Mouse (Mus musculus): ENCODE results near the gene Adamtsl5. TPM values are rescaled to one million over a fixed set of nuclear protein-coding genes. Genes with fewer than 3 reads are reported as not detected.

Adamtsl5 gene
- polyA plus RNA-seq, 1 experiment from 2014 or later: 1.1 TPM

GRCm38 (mm10) chr10:80312586-80313504 lies 35.4 kb downstream of the Adamtsl5 start:
- H3K9ac ChIP-seq: no peak overlapping the region
- ATAC-seq (ENCODE audit: low FRiP score, low read depth): no peak
- peaks cover 61% of the 10 kb centered on the region for H3K27me3 ChIP-seq (replicated peaks)
- H3K9me3 ChIP-seq: no peaks in the 10 kb centered on the region
- peaks cover 98% of the 10 kb centered on the region for H3K36me3 ChIP-seq
- 72% methylated on average over 54 of the region's 54 CpGs for WGBS
- peaks cover 35% of the 10 kb centered on the region for H3K4me1 ChIP-seq
- no peak overlapping the region for H3K4me3 ChIP-seq
- no peak overlapping the region for H3K27ac ChIP-seq
- no peak overlapping the region for H3K4me2 ChIP-seq (replicated peaks)

GRCm38 (mm10) chr10:80311560-80311959 lies 36.7 kb downstream of the Adamtsl5 start:
- H3K4me1 ChIP-seq: peaks cover 28% of the 10 kb centered on the region
- H3K9ac ChIP-seq: no peak overlapping the region
- H3K27me3 ChIP-seq (replicated peaks): peaks cover 59% of the 10 kb centered on the region
- peaks cover 98% of the 10 kb centered on the region for H3K36me3 ChIP-seq
- 86% methylated on average over 16 of the region's 16 CpGs for WGBS
- no peak for ATAC-seq (ENCODE audit: low FRiP score, low read depth)
- no peak overlapping the region for H3K27ac ChIP-seq
- H3K4me3 ChIP-seq: no peak overlapping the region
- H3K4me2 ChIP-seq (replicated peaks): no peak overlapping the region
- no peaks in the 10 kb centered on the region for H3K9me3 ChIP-seq

GRCm38 (mm10) chr10:80304862-80305261 lies 43.4 kb downstream of the Adamtsl5 start:
- H3K9me3 ChIP-seq: no peaks in the 10 kb centered on the region
- H3K36me3 ChIP-seq: peaks cover 71% of the 10 kb centered on the region
- H3K9ac ChIP-seq: 0 out of 2 replicates have a peak overlapping the region, but pooled peaks have one; percentile 6
- WGBS: 16% methylated on average over 25 of the region's 25 CpGs
- ATAC-seq (ENCODE audit: low FRiP score, low read depth): no peak
- H3K27me3 ChIP-seq (replicated peaks): peaks cover 16% of the 10 kb centered on the region
- no peak overlapping the region for H3K27ac ChIP-seq
- peak overlapping the region; percentile 42 for H3K4me2 ChIP-seq (replicated peaks)
- H3K4me1 ChIP-seq: peaks cover 35% of the 10 kb centered on the region
- H3K4me3 ChIP-seq: no peak overlapping the region

- Histone ChIP-seq H3K9me3 (no peaks in the 10 kb centered on the region), H3K27me3 (replicated peaks) (peaks cover 17% of the 10 kb centered on the region), H3K4me2 (replicated peaks) (peak overlapping the region; percentile 42), H3K4me1 (peaks cover 39% of the 10 kb centered on the region), H3K27ac (no peak overlapping the region), H3K9ac (0 out of 2 replicates have a peak overlapping the region, but pooled peaks have one; percentile 6), H3K4me3 (peak overlapping the region; percentile 7; the same call in 1 of the 2 replicates), H3K36me3 (peaks cover 68% of the 10 kb centered on the region)
- no peak for ATAC-seq (ENCODE audit: low FRiP score, low read depth)
- WGBS: 20% methylated on average over 12 of the region's 12 CpGs
Measured at GRCm38 (mm10) chr10:80304458-80304857, 43.8 kb downstream of the Adamtsl5 start.

GRCm38 (mm10) chr10:80302471-80302881 lies 45.7 kb downstream of the Adamtsl5 start:
- peaks cover 52% of the 10 kb centered on the region for H3K4me1 ChIP-seq
- H3K9ac ChIP-seq: peak overlapping the region; percentile 95
- no peaks in the 10 kb centered on the region for H3K9me3 ChIP-seq
- peaks cover 23% of the 10 kb centered on the region for H3K27me3 ChIP-seq (replicated peaks)
- H3K4me2 ChIP-seq (replicated peaks): peak overlapping the region; percentile 86
- H3K27ac ChIP-seq: no peak overlapping the region
- H3K4me3 ChIP-seq: peak overlapping the region; percentile 67
- 12% methylated on average over 9 of the region's 9 CpGs for WGBS
- no peak for ATAC-seq (ENCODE audit: low FRiP score, low read depth)
- peaks cover 48% of the 10 kb centered on the region for H3K36me3 ChIP-seq

GRCm38 (mm10) chr10:80302082-80302355 lies 46.2 kb downstream of the Adamtsl5 start:
- Histone ChIP-seq H3K9me3 (no peaks in the 10 kb centered on the region), H3K4me1 (peaks cover 57% of the 10 kb centered on the region), H3K9ac (peak overlapping the region; percentile 95), H3K36me3 (peaks cover 43% of the 10 kb centered on the region), H3K27me3 (replicated peaks) (peaks cover 23% of the 10 kb centered on the region), H3K4me2 (replicated peaks) (peak overlapping the region; percentile 86), H3K4me3 (peak overlapping the region; percentile 67), H3K27ac (no peak overlapping the region)
- 52% methylated on average over 5 of the region's 5 CpGs for WGBS
- no peak for ATAC-seq (ENCODE audit: low FRiP score, low read depth)

- no peak for ATAC-seq (ENCODE audit: low FRiP score, low read depth)
- peak overlapping the region; percentile 67 for H3K4me3 ChIP-seq
- H3K27me3 ChIP-seq (replicated peaks): peaks cover 23% of the 10 kb centered on the region
- H3K4me2 ChIP-seq (replicated peaks): peak overlapping the region; percentile 86
- peaks cover 62% of the 10 kb centered on the region for H3K4me1 ChIP-seq
- peak overlapping the region; percentile 95 for H3K9ac ChIP-seq
- peaks cover 38% of the 10 kb centered on the region for H3K36me3 ChIP-seq
- WGBS: 70% methylated on average over 10 of the region's 10 CpGs
- H3K9me3 ChIP-seq: no peaks in the 10 kb centered on the region
- peak overlapping the region; percentile 89 for H3K27ac ChIP-seq
Measured at GRCm38 (mm10) chr10:80301256-80302081, 46.7 kb downstream of the Adamtsl5 start.

GRCm38 (mm10) chr10:80300672-80301181 lies 47.5 kb downstream of the Adamtsl5 start:
- Histone ChIP-seq H3K27me3 (replicated peaks) (peaks cover 17% of the 10 kb centered on the region; the same call in 1 of the 2 replicates), H3K27ac (peak overlapping the region; percentile 89), H3K4me1 (peaks cover 69% of the 10 kb centered on the region), H3K4me2 (replicated peaks) (peak overlapping the region; percentile 86), H3K36me3 (peaks cover 31% of the 10 kb centered on the region), H3K9ac (peak overlapping the region; percentile 95), H3K4me3 (peak overlapping the region; percentile 67), H3K9me3 (no peaks in the 10 kb centered on the region)
- 6% methylated on average over 11 of the region's 11 CpGs for WGBS
- peak; percentile 75 for ATAC-seq (ENCODE audit: low FRiP score, low read depth)

GRCm38 (mm10) chr10:80299824-80300223 lies 48.4 kb downstream of the Adamtsl5 start:
- no peak for ATAC-seq (ENCODE audit: low FRiP score, low read depth)
- peak overlapping the region; percentile 95 for H3K9ac ChIP-seq
- peaks cover 17% of the 10 kb centered on the region; the same call in 1 of the 2 replicates for H3K27me3 ChIP-seq (replicated peaks)
- WGBS: 52% methylated on average over 10 of the region's 10 CpGs
- H3K4me1 ChIP-seq: peaks cover 76% of the 10 kb centered on the region
- H3K9me3 ChIP-seq: no peaks in the 10 kb centered on the region
- peak overlapping the region; percentile 67 for H3K4me3 ChIP-seq
- H3K36me3 ChIP-seq: peaks cover 25% of the 10 kb centered on the region
- H3K27ac ChIP-seq: peak overlapping the region; percentile 89; the same call in 1 of the 2 replicates
- peak overlapping the region; percentile 86 for H3K4me2 ChIP-seq (replicated peaks)

- H3K4me1 ChIP-seq: peaks cover 70% of the 10 kb centered on the region
- peak overlapping the region; percentile 95 for H3K9ac ChIP-seq
Measured at GRCm38 (mm10) chr10:80299301-80299700, 48.9 kb downstream of the Adamtsl5 start.

GRCm38 (mm10) chr10:80298571-80299281 lies 49.5 kb downstream of the Adamtsl5 start:
- peak overlapping the region; percentile 95 for H3K9ac ChIP-seq
- 3% methylated on average over 26 of the region's 26 CpGs for WGBS
- H3K36me3 ChIP-seq: peaks cover 30% of the 10 kb centered on the region
- ATAC-seq (ENCODE audit: low FRiP score, low read depth): peak; percentile 74
- H3K27me3 ChIP-seq (replicated peaks): peaks cover 17% of the 10 kb centered on the region; the same call in 1 of the 2 replicates
- H3K4me1 ChIP-seq: peaks cover 75% of the 10 kb centered on the region
- H3K4me3 ChIP-seq: peak overlapping the region; percentile 67
- no peaks in the 10 kb centered on the region for H3K9me3 ChIP-seq
- H3K27ac ChIP-seq: peak overlapping the region; percentile 89
- H3K4me2 ChIP-seq (replicated peaks): peak overlapping the region; percentile 86

More at GRCm38 (mm10) chr10:80299301-80299700, 48.9 kb downstream of the Adamtsl5 start:
- 5% methylated on average over 15 of the region's 15 CpGs for WGBS
- peak overlapping the region; percentile 67 for H3K4me3 ChIP-seq
- peaks cover 17% of the 10 kb centered on the region; the same call in 1 of the 2 replicates for H3K27me3 ChIP-seq (replicated peaks)
- H3K4me2 ChIP-seq (replicated peaks): peak overlapping the region; percentile 86
- no peak for ATAC-seq (ENCODE audit: low FRiP score, low read depth)
- no peaks in the 10 kb centered on the region for H3K9me3 ChIP-seq
- H3K36me3 ChIP-seq: peaks cover 25% of the 10 kb centered on the region
- H3K27ac ChIP-seq: peak overlapping the region; percentile 89

All from neural tube, embryonic 12.5 days (tissue).